Comparison of ENCODE assay signal across 28 mouse cellular contexts in genomic region chr17:45628160-45628559, GRCm38 (mm10). TPM values are rescaled to one million over a fixed set of nuclear protein-coding genes. Genes with fewer than 3 reads are reported as not detected.
DNase-seq lines count a peak whose midpoint lies in the region; ATAC-seq and TF ChIP-seq lines count a peak whose summit lies in the region.
"Had no signal": no experiment of that assay in that cellular context is flagged by ENCODE, and none has a peak within 500 bp of the region (broad histone marks: within the 10 kb centered on the region; RNA-seq: fewer than 3 reads in every experiment).

No protein-coding gene starts in this region.

- H3K9me3 ChIP-seq in lung, embryonic 14.5 days (ENCODE audit: low read depth, low read length) = no peaks in the 10 kb centered on the region
- H3K9me3 ChIP-seq in CH12.LX (replicated peaks; ENCODE audit: low read length) = no peaks in the 10 kb centered on the region
- no peaks in the 10 kb centered on the region for H3K9me3 ChIP-seq in embryonic facial prominence, embryonic 10.5 days
- H3K9me3 ChIP-seq: forebrain, embryonic 10.5 days; midbrain, embryonic 10.5 days had no signal

- no peaks in the 10 kb centered on the region for H3K27me3 ChIP-seq in lung, embryonic 14.5 days (ENCODE audit: insufficient read depth, low read length)
- no peaks in the 10 kb centered on the region for H3K27me3 ChIP-seq in CH12.LX (replicated peaks)
- H3K27me3 ChIP-seq in embryonic facial prominence, embryonic 10.5 days (replicated peaks; ENCODE audit: low read depth, poor library complexity, severe bottlenecking) = no peaks in the 10 kb centered on the region; the same call in none of the 2 replicates

- peak; percentile 94 for DNase-seq in heart, adult 11 months
- no peak for DNase-seq in heart, postnatal 25 days (ENCODE audit: low spot score)
- peak; percentile 40 for DNase-seq in lung, embryonic 14.5 days
- no peak for DNase-seq in lung, postnatal 14 days
- DNase-seq in CH12.LX (ENCODE audit: extremely low read depth) = peak; percentile 58
- DNase-seq in embryonic facial prominence, embryonic 10.5 days (ENCODE audit: low spot score) = no peak
- no peak for DNase-seq in embryo, embryonic 10 days (ENCODE audit: low spot score)
- DNase-seq in gastrocnemius, postnatal 25 days = no peak
- DNase-seq: adrenal gland, postnatal 36 days; cerebellum, adult 9-11 months; kidney, postnatal 25 days; lung, adult 18-20 months; right cerebral cortex, adult 18-20 months; right cerebral cortex, postnatal 4 days had no signal

- peaks cover 19% of the 10 kb centered on the region for H3K4me1 ChIP-seq in lung, embryonic 14.5 days (ENCODE audit: insufficient read depth)
- H3K4me1 ChIP-seq in CH12.LX (ENCODE audit: control insufficient read depth in 1 of 2, insufficient read depth in 2 of 2) = peaks cover 21 to 65% of the 10 kb centered on the region in 2 experiments
- peaks cover 45% of the 10 kb centered on the region for H3K4me1 ChIP-seq in embryonic facial prominence, embryonic 10.5 days

- in situ Hi-C loops in CH12.LX (cut with MboI; ENCODE audit: low pct_ligation_motif_present, low pct_unique_long_range_greater_than_20kb, low sequenced_read_pairs) = loop anchor here (5.0 kb wide), 1 partner anchor 41 kb away; no protein-coding TSS in a partner anchor

- no peak for TF ChIP-seq RAD21 in CH12.LX (IDR thresholded peaks at IDR 0.05; ENCODE audit: low read depth, low read length)

- no peaks in the 10 kb centered on the region for H3K79me2 ChIP-seq in CH12.LX (replicated peaks; ENCODE audit: control insufficient read depth, extremely low read depth, insufficient read depth, poor library complexity, severe bottlenecking)

- H3K9ac ChIP-seq in lung, embryonic 14.5 days = no peak overlapping the region
- no peak overlapping the region for H3K9ac ChIP-seq in CH12.LX (ENCODE audit: insufficient read depth, low read depth)

- H3K4me3 ChIP-seq in lung, embryonic 14.5 days (ENCODE audit: low read depth, low read length) = no peak overlapping the region
- no peak overlapping the region for H3K4me3 ChIP-seq in CH12.LX (replicated peaks in 1 of 3; ENCODE audit: low read depth in 2 of 3, low read length in 2 of 3, poor library complexity in 1 of 3)
- H3K4me3 ChIP-seq in embryonic facial prominence, embryonic 10.5 days = no peak overlapping the region
- H3K4me3 ChIP-seq: forebrain, embryonic 10.5 days; layer of hippocampus, adult 2 months; midbrain, embryonic 10.5 days had no signal

- TF ChIP-seq EP300 in CH12.LX (IDR thresholded peaks at IDR 0.05; ENCODE audit: low read length) = no peak

- dilution Hi-C loops in CH12.LX (cut with MboI; ENCODE audit: extremely low pct_ligation_motif_present, extremely low pct_unique_long_range_greater_than_20kb, low sequenced_read_pairs) = no loop called here

- H3K36me3 ChIP-seq in lung, embryonic 14.5 days (ENCODE audit: insufficient read depth) = no peaks in the 10 kb centered on the region
- no peaks in the 10 kb centered on the region for H3K36me3 ChIP-seq in CH12.LX (replicated peaks in 1 of 2; ENCODE audit: control insufficient read depth in 1 of 2, insufficient read depth in 1 of 2, low read length in 1 of 2)
- H3K36me3 ChIP-seq in embryonic facial prominence, embryonic 10.5 days (replicated peaks) = no peaks in the 10 kb centered on the region
- H3K36me3 ChIP-seq: forebrain, embryonic 10.5 days; midbrain, embryonic 10.5 days had no signal

- no peak overlapping the region for H3K4me2 ChIP-seq in lung, embryonic 14.5 days
- H3K4me2 ChIP-seq in CH12.LX (ENCODE audit: insufficient read depth, low read depth, poor library complexity, severe bottlenecking) = no peak overlapping the region

- no peak for TF ChIP-seq POLR2A in CH12.LX (IDR thresholded peaks at IDR 0.05; ENCODE audit: low read depth, low read length)

- intact Hi-C loops in heart, postnatal 25 days (cut with DNase I) = loop anchor here (1.0 kb wide), 1 partner anchor 45 kb away; no protein-coding TSS in a partner anchor

- no peak for TF ChIP-seq CTCF in lung, embryonic 14.5 days (IDR thresholded peaks at IDR 0.05; ENCODE audit: low read depth)
- TF ChIP-seq CTCF in CH12.LX (conservative IDR thresholded peaks at IDR 0.05 in 1 of 2, IDR thresholded peaks at IDR 0.05 in 1 of 2; ENCODE audit: low read depth in 2 of 2, low read length in 2 of 2) = no peak

- 37% methylated on average over 3 of the region's 3 CpGs for WGBS in lung, embryonic 14.5 days
- WGBS in embryonic facial prominence, embryonic 10.5 days = 29% methylated on average over 3 of the region's 3 CpGs

- H3K27ac ChIP-seq in lung, embryonic 14.5 days (ENCODE audit: low read depth) = peak overlapping the region; percentile 5; the same call in 1 of the 2 replicates
- H3K27ac ChIP-seq in CH12.LX (ENCODE audit: insufficient read depth, low read depth) = peak overlapping the region; percentile 17; the same call in 1 of the 2 replicates
- H3K27ac ChIP-seq in embryonic facial prominence, embryonic 10.5 days (replicated peaks) = peak overlapping the region; percentile 51
- H3K27ac ChIP-seq: forebrain, embryonic 10.5 days; layer of hippocampus, adult 2 months; midbrain, embryonic 10.5 days had no signal

- no peak for ATAC-seq in lung, embryonic 14.5 days (ENCODE audit: insufficient read depth)
- ATAC-seq: forebrain, embryonic 16.5 days; midbrain, embryonic 16.5 days had no signal

TF ChIP-seq in CH12.LX, 34 proteins besides CTCF, POLR2A, EP300 and RAD21:
- TF ChIP-seq SIN3A (IDR thresholded peaks at IDR 0.05; ENCODE audit: low read length) (no peak), CHD2 (IDR thresholded peaks at IDR 0.05; ENCODE audit: low read length) (no peak), MAX (IDR thresholded peaks at IDR 0.05; ENCODE audit: low read length) (no peak), KAT2A (IDR thresholded peaks at IDR 0.05; ENCODE audit: insufficient replicate concordance, low read length) (no peak), CHD1 (IDR thresholded peaks at IDR 0.05; ENCODE audit: low read depth, low read length) (no peak)

RNA-seq across cellular contexts. Expression of gene Mymx, which starts 26.3 kb away (rescaled TPM):
- not detected for total RNA-seq in heart, postnatal 25 days (2021)
- not detected in 2 replicates for polyA plus RNA-seq in lung, embryonic 14.5 days (2014; fragmentation: Nextera tagmentation; extraction: Ambion mirVana)
- not detected in 2 replicates for total RNA-seq in CH12.LX (2012; rRNA removed)
- total RNA-seq in CH12.LX (2014; rRNA removed) = not detected in 2 replicates
- not detected in 2 replicates for polyA plus RNA-seq in CH12.LX (2012; ENCODE audit: insufficient read length, low read depth)
- polyA plus RNA-seq in embryonic facial prominence, embryonic 10.5 days (2016; fragmentation: Nextera tagmentation; extraction: Ambion mirVana) = 0.39 TPM in 2 replicates
- 1 to 10 TPM in 1 of 2 experiments, under 1 TPM in 1; 0.36 to 1.4 TPM for total RNA-seq in gastrocnemius, postnatal 25 days (2021)
- total RNA-seq: adrenal gland, adult 18-20 months; adrenal gland, postnatal 36 days; common myeloid progenitor, adult 5-6 weeks; layer of hippocampus, adult 2 months; layer of hippocampus, postnatal 25 days; liver, adult 2 months had no signal
- polyA plus RNA-seq: forebrain, embryonic 16.5 days; gonadal fat pad, adult 2 months; liver, adult 2 months; midbrain, embryonic 16.5 days had no signal

RNA-seq across cellular contexts. Expression of gene Slc29a1, which starts 28.8 kb away (rescaled TPM):
- total RNA-seq in heart, postnatal 25 days (2021) = 10 to 100 TPM; 77.9 to 78.4 TPM
- polyA plus RNA-seq in lung, embryonic 14.5 days (2014; fragmentation: Nextera tagmentation; extraction: Ambion mirVana) = 75.4 and 82.2 TPM in 2 replicates
- total RNA-seq in CH12.LX (2012; rRNA removed) (58.4 and 66.9 TPM in 2 replicates), CH12.LX (2014; rRNA removed) (69.2 and 72.1 TPM in 2 replicates)
- 74.2 and 88.0 TPM in 2 replicates for polyA plus RNA-seq in CH12.LX (2012; ENCODE audit: insufficient read length, low read depth)
- 53.4 and 58.1 TPM in 2 replicates for polyA plus RNA-seq in embryonic facial prominence, embryonic 10.5 days (2016; fragmentation: Nextera tagmentation; extraction: Ambion mirVana)
- 10 to 100 TPM; 41.4 to 42.2 TPM for total RNA-seq in gastrocnemius, postnatal 25 days (2021)

RNA-seq across cellular contexts. Expression of gene Capn11, which starts 31.0 kb away (rescaled TPM):
- not detected for total RNA-seq in heart, postnatal 25 days (2021)
- polyA plus RNA-seq in lung, embryonic 14.5 days (2014; fragmentation: Nextera tagmentation; extraction: Ambion mirVana) = 0.07 TPM in 1 of 2 replicates, not detected in the other
- total RNA-seq in CH12.LX (2012; rRNA removed) (not detected in 2 replicates), CH12.LX (2014; rRNA removed) (not detected in 2 replicates)
- polyA plus RNA-seq in CH12.LX (2012; ENCODE audit: insufficient read length, low read depth) = 0.09 and 0.10 TPM in 2 replicates
- polyA plus RNA-seq in embryonic facial prominence, embryonic 10.5 days (2016; fragmentation: Nextera tagmentation; extraction: Ambion mirVana) = 0.81 and 0.84 TPM in 2 replicates
- under 1 TPM; 0.13 to 0.59 TPM for total RNA-seq in gastrocnemius, postnatal 25 days (2021)
- total RNA-seq: adrenal gland, postnatal 36 days; liver, adult 2 months had no signal
- polyA plus RNA-seq: intestine, postnatal 0 days; kidney, embryonic 14.5 days; neural tube, embryonic 14.5 days; stomach, embryonic 14.5 days had no signal

RNA-seq across cellular contexts. Expression of gene Hsp90ab1, which starts 55.1 kb away (rescaled TPM):
- total RNA-seq in heart, postnatal 25 days (2021) = 1,000 to 10,000 TPM; 1,042 to 1,257 TPM
- 1,512 and 1,564 TPM in 2 replicates for polyA plus RNA-seq in lung, embryonic 14.5 days (2014; fragmentation: Nextera tagmentation; extraction: Ambion mirVana)
- 1,180 and 1,205 TPM in 2 replicates for total RNA-seq in CH12.LX (2012; rRNA removed)
- 607 and 790 TPM in 2 replicates for total RNA-seq in CH12.LX (2014; rRNA removed)
- 4,858 and 5,122 TPM in 2 replicates for polyA plus RNA-seq in CH12.LX (2012; ENCODE audit: insufficient read length, low read depth)
- polyA plus RNA-seq in embryonic facial prominence, embryonic 10.5 days (2016; fragmentation: Nextera tagmentation; extraction: Ambion mirVana) = 2,187 and 2,215 TPM in 2 replicates
- total RNA-seq in gastrocnemius, postnatal 25 days (2021) = 100 to 1,000 TPM; 839 to 859 TPM

RNA-seq across cellular contexts. Expression of gene Mrpl14, which starts 58.0 kb away (rescaled TPM):
- total RNA-seq in heart, postnatal 25 days (2021) = 100 to 1,000 TPM; 132 to 139 TPM
- polyA plus RNA-seq in lung, embryonic 14.5 days (2014; fragmentation: Nextera tagmentation; extraction: Ambion mirVana) = 162 and 168 TPM in 2 replicates
- total RNA-seq in CH12.LX (2012; rRNA removed) = 33.4 and 46.1 TPM in 2 replicates
- total RNA-seq in CH12.LX (2014; rRNA removed) = 48.5 and 56.9 TPM in 2 replicates
- 62.5 and 67.7 TPM in 2 replicates for polyA plus RNA-seq in CH12.LX (2012; ENCODE audit: insufficient read length, low read depth)
- polyA plus RNA-seq in embryonic facial prominence, embryonic 10.5 days (2016; fragmentation: Nextera tagmentation; extraction: Ambion mirVana) = 156 and 170 TPM in 2 replicates
- total RNA-seq in gastrocnemius, postnatal 25 days (2021) = 10 to 100 TPM; 93.5 to 96.0 TPM

Comparison
In these comparisons a context has a peak if more than half of its experiments do, and no peak if none do; other contexts are left out.
1. DNase-seq: peak in heart, adult 11 months (single experiment), lung, embryonic 14.5 days (single experiment) and CH12.LX (single experiment); none in heart, postnatal 25 days (single experiment), lung, postnatal 14 days (single experiment), embryonic facial prominence, embryonic 10.5 days (single experiment), embryo, embryonic 10 days (single experiment) and gastrocnemius, postnatal 25 days (single experiment).
2. Peak in every context shown above with its lines, with median percentiles within 50 percentile points of each other: H3K27ac ChIP-seq.